Mouse (Mus musculus): ENCODE data around the gene Mbd4.

- TF ChIP-seq CTCF (IDR thresholded peaks at IDR 0.05; ENCODE audit: low read depth) (no peak), EP300 (optimal IDR thresholded peaks at IDR 0.05) (no peak)
Measured at GRCm38 (mm10) chr6:115801811-115802210, 51.4 kb downstream of the Mbd4 start.

All from stomach, postnatal 0 days (tissue).